Mouse (Mus musculus) embryo, embryonic 10.5 days (tissue): ENCODE results near the gene Nos1.
"Not testable (repeated sequence)": the region's sequence is repeated elsewhere in the genome, so short reads cannot be mapped to it uniquely, and the experiment has no call there.

Source experiments
- DNase-seq: peaks from one replicate; pipeline ENCODE4 v3.0.0-alpha.2; 2015; ENCODE audit warnings: low spot score

The Nos1 gene

GRCm38 (mm10) chr5:117839501-117839900, 58.7 kb downstream of the Nos1 start:
- DNase-seq = no peak

GRCm38 (mm10) chr5:117840203-117840602, 59.4 kb downstream of the Nos1 start:
- no peak for DNase-seq

GRCm38 (mm10) chr5:117840988-117841387, 60.2 kb downstream of the Nos1 start:
- DNase-seq = no peak

GRCm38 (mm10) chr5:117841651-117842347, 61.0 kb downstream of the Nos1 start:
- DNase-seq = peak; percentile 50

GRCm38 (mm10) chr5:117842699-117843098, 61.9 kb downstream of the Nos1 start:
- DNase-seq = no peak

GRCm38 (mm10) chr5:117844611-117845010, 63.8 kb downstream of the Nos1 start:
- DNase-seq = peak; percentile 74

- no peak for DNase-seq
Measured at GRCm38 (mm10) chr5:117850474-117850873, 69.6 kb downstream of the Nos1 start.

- DNase-seq = no peak
Measured at GRCm38 (mm10) chr5:117853741-117854140, 72.9 kb downstream of the Nos1 start.

- peak; percentile 33 for DNase-seq
Measured at GRCm38 (mm10) chr5:117864588-117865300, 83.9 kb downstream of the Nos1 start.

GRCm38 (mm10) chr5:117865876-117866275, 85.0 kb downstream of the Nos1 start:
- no peak for DNase-seq

GRCm38 (mm10) chr5:117871614-117872013, 90.8 kb downstream of the Nos1 start:
- no peak for DNase-seq

GRCm38 (mm10) chr5:117873807-117874206, 93.0 kb downstream of the Nos1 start:
- DNase-seq = no peak

- DNase-seq = no peak
Measured at GRCm38 (mm10) chr5:117874236-117874635, 93.4 kb downstream of the Nos1 start.

- DNase-seq = no peak
Measured at GRCm38 (mm10) chr5:117879136-117879535, 98.3 kb downstream of the Nos1 start.

GRCm38 (mm10) chr5:117880916-117881555, 100.2 kb downstream of the Nos1 start:
- DNase-seq = no peak

- DNase-seq = not testable (repeated sequence)
Measured at GRCm38 (mm10) chr5:117882411-117882810, 101.6 kb downstream of the Nos1 start.

- DNase-seq = no peak
Measured at GRCm38 (mm10) chr5:117884991-117885390, 104.2 kb downstream of the Nos1 start.

GRCm38 (mm10) chr5:117888126-117888525, 107.3 kb downstream of the Nos1 start:
- no peak for DNase-seq

GRCm38 (mm10) chr5:117888946-117889345, 108.1 kb downstream of the Nos1 start:
- no peak for DNase-seq

- no peak for DNase-seq
Measured at GRCm38 (mm10) chr5:117889571-117889970, 108.7 kb downstream of the Nos1 start.

GRCm38 (mm10) chr5:117890871-117891270, 110.0 kb downstream of the Nos1 start:
- DNase-seq = no peak

- DNase-seq = no peak
Measured at GRCm38 (mm10) chr5:117891545-117891944, 110.7 kb downstream of the Nos1 start.

GRCm38 (mm10) chr5:117894050-117894449, 113.2 kb downstream of the Nos1 start:
- DNase-seq = no peak
